Mouse (Mus musculus) lung, postnatal 0 days (tissue): ENCODE data around the gene Cct4. TPM values are rescaled to one million over a fixed set of nuclear protein-coding genes. Genes with fewer than 3 reads are reported as not detected.

Experiments
- ATAC-seq: fragments of 200-750 bp; cut with Nextera tagmentation; 2 replicates; pipeline ENCODE4 v1.8.0; 2017; ENCODE audit warnings: moderate library complexity
- DNase-seq: peaks from one replicate; pipeline ENCODE4 v3.0.0-alpha.2; 2016; ENCODE audit warnings: low spot score
- H3K27ac ChIP-seq: fragments of 300-500 bp; sonication (generic); 2 replicates; pipeline ENCODE4 v1.5.1; 2014; ENCODE audit warnings: antibody characterized with exemption, mild to moderate bottlenecking, low read length, mixed read lengths
- H3K27me3 ChIP-seq: fragments of 300-500 bp; sonication (generic); replicated peaks from 2 replicates; pipeline ENCODE4 v1.6.1; 2014; ENCODE audit warnings: low read length, mixed read lengths; ENCODE audit not compliant: insufficient read depth
- H3K36me3 ChIP-seq: fragments of 300-500 bp; sonication (generic); 2 replicates; pipeline ENCODE4 v1.6.1; 2014; ENCODE audit warnings: low read length, mixed read lengths; ENCODE audit not compliant: insufficient read depth
- H3K4me1 ChIP-seq: fragments of 300-500 bp; sonication (generic); 2 replicates; pipeline ENCODE4 v1.6.1; 2014; ENCODE audit warnings: antibody characterized with exemption, low read depth, low read length, mixed read lengths; ENCODE audit not compliant: insufficient read depth
- H3K4me2 ChIP-seq: fragments of 300-500 bp; sonication (generic); replicated peaks from 2 replicates; pipeline ENCODE4 v1.6.1; 2014; ENCODE audit warnings: low read depth, mild to moderate bottlenecking, low read length, moderate library complexity, mixed read lengths
- H3K4me3 ChIP-seq: fragments of 300-500 bp; sonication (generic); 2 replicates; pipeline ENCODE4 v1.5.1; 2014; ENCODE audit warnings: low read depth, low read length
- H3K9ac ChIP-seq: fragments of 300-500 bp; sonication (generic); replicated peaks from 2 replicates; pipeline ENCODE4 v1.6.1; 2014; ENCODE audit warnings: low read depth, mild to moderate bottlenecking
- H3K9me3 ChIP-seq: fragments of 300-500 bp; sonication (generic); 2 replicates; pipeline ENCODE4 v1.6.1; 2016; ENCODE audit warnings: low read length, mixed read lengths
- CTCF ChIP-seq: IDR thresholded peaks from 2 replicates; pipeline ENCODE4 v1.5.1; 2016; ENCODE audit warnings: antibody characterized with exemption, mild to moderate bottlenecking
- EP300 ChIP-seq: IDR thresholded peaks from 2 replicates; pipeline ENCODE4 v1.6.1; 2016; ENCODE audit warnings: antibody characterized with exemption, mild to moderate bottlenecking, control low read depth
- WGBS: fragments of 180-500 bp; shearing (Covaris S2); extraction: QIAGEN DNeasy Blood & Tissue Kit; methylation state at CpG from one replicate; pipeline ENCODE4 v1.1.7; 2014; 5-methylcytosine and 5-hydroxymethylcytosine counted together
- polyA plus RNA-seq: library from polyadenylated mRNA; unstranded; fragments of >200 nt; fragmentation: Nextera tagmentation; extraction: Ambion mirVana; gene quantifications from 2 replicates; pipeline ENCODE4 v1.2.1, GENCODE M21; 2015

Gene Cct4
- polyA plus RNA-seq, 1 experiment from 2014 or later: 140 TPM

- H3K27me3 ChIP-seq: no peaks in the 10 kb centered on the region
- ATAC-seq (no peak), DNase-seq (no peak)
- H3K4me1 ChIP-seq: no peaks in the 10 kb centered on the region
- no peak overlapping the region for H3K4me3 ChIP-seq
- TF ChIP-seq EP300 (no peak), CTCF (no peak)
- no peak overlapping the region for H3K4me2 ChIP-seq
- H3K27ac ChIP-seq: no peak overlapping the region
- H3K9me3 ChIP-seq: no peaks in the 10 kb centered on the region
- no peaks in the 10 kb centered on the region for H3K36me3 ChIP-seq
- no peak overlapping the region for H3K9ac ChIP-seq
- WGBS: 49% methylated on average over 5 of the region's 5 CpGs
These were observed 56.9 kb downstream of the Cct4 start for GRCm38 (mm10) chr11:23047252-23047651.

GRCm38 (mm10) chr11:23047663-23048582 lies 57.6 kb downstream of the Cct4 start:
- ATAC-seq (no peak), DNase-seq (peak; percentile 28)
- Histone ChIP-seq H3K4me1 (no peaks in the 10 kb centered on the region), H3K27ac (no peak overlapping the region), H3K4me2 (peak overlapping the region; percentile 36), H3K9me3 (no peaks in the 10 kb centered on the region), H3K9ac (no peak overlapping the region), H3K4me3 (no peak overlapping the region), H3K36me3 (no peaks in the 10 kb centered on the region), H3K27me3 (no peaks in the 10 kb centered on the region)
- 34% methylated on average over 20 of the region's 20 CpGs for WGBS
- TF ChIP-seq EP300: no peak
- TF ChIP-seq CTCF: no peak

- Histone ChIP-seq H3K9me3 (no peaks in the 10 kb centered on the region), H3K4me2 (no peak overlapping the region), H3K9ac (no peak overlapping the region), H3K4me3 (no peak overlapping the region), H3K4me1 (no peaks in the 10 kb centered on the region), H3K27me3 (no peaks in the 10 kb centered on the region), H3K27ac (no peak overlapping the region), H3K36me3 (no peaks in the 10 kb centered on the region)
- no peak for ATAC-seq
- no peak for TF ChIP-seq CTCF
- no peak for TF ChIP-seq EP300
- no peak for DNase-seq
These were observed 59.3 kb downstream of the Cct4 start for GRCm38 (mm10) chr11:23049642-23050041.

GRCm38 (mm10) chr11:23052353-23052752 lies 62.0 kb downstream of the Cct4 start:
- Histone ChIP-seq H3K27ac (no peak overlapping the region), H3K9ac (no peak overlapping the region), H3K36me3 (no peaks in the 10 kb centered on the region), H3K4me2 (0 out of 2 replicates have a peak overlapping the region, but pooled peaks have one; percentile 6), H3K27me3 (no peaks in the 10 kb centered on the region), H3K9me3 (no peaks in the 10 kb centered on the region), H3K4me1 (no peaks in the 10 kb centered on the region), H3K4me3 (no peak overlapping the region)
- ATAC-seq: peak; percentile 65
- 39% methylated on average over 4 of the region's 4 CpGs for whole genome bisulfite sequencing
- TF ChIP-seq CTCF (no peak), EP300 (no peak)
- DNase-seq: peak; percentile 24

Other genes with a start within 250 kb of the Cct4 start
- 20.4 and 22.3 TPM in 2 replicates for gene B3gnt2, start 129.6 kb upstream of the Cct4 start, polyA plus RNA-seq
- 3.8 and 4.5 TPM in 2 replicates for gene Zrsr1, start 18.5 kb upstream of the Cct4 start, polyA plus RNA-seq
- 26.1 and 26.6 TPM in 2 replicates for gene Gm28048, start 8.4 kb upstream of the Cct4 start, polyA plus RNA-seq
- 217 and 233 TPM in 2 replicates for gene Commd1, start 8.1 kb upstream of the Cct4 start, polyA plus RNA-seq
- 21.2 and 27.9 TPM in 2 replicates for gene Fam161a, start 17.0 kb downstream of the Cct4 start, polyA plus RNA-seq